Mouse (Mus musculus) forebrain, embryonic 16.5 days (tissue): ENCODE measurements at regions not wholly inside any gene's neighbourhood (a gene's known extent, or its start where the extent isn't known, plus 50 kb on each side); places are given as distances from the start of the nearest gene placed in this dataset.

ENCODE experiments used
- ATAC-seq: fragments of 200-750 bp; cut with Nextera tagmentation; 2 replicates; pipeline ENCODE4 v1.8.0; 2017; ENCODE audit warnings: mild to moderate bottlenecking, moderate library complexity
- H3K27ac ChIP-seq: fragments of 300-500 bp; sonication (generic); 2 replicates; pipeline ENCODE4 v1.5.1; 2014; ENCODE audit warnings: low read length, control low read depth
- H3K27me3 ChIP-seq: fragments of 300-500 bp; sonication (generic); replicated peaks from 2 replicates; pipeline ENCODE4 v1.6.1; 2014; ENCODE audit warnings: low read length; ENCODE audit not compliant: control insufficient read depth, insufficient read depth
- H3K36me3 ChIP-seq: fragments of 300-500 bp; sonication (generic); 2 replicates; pipeline ENCODE4 v1.6.1; 2014; ENCODE audit not compliant: control insufficient read depth, insufficient read depth
- H3K4me1 ChIP-seq: fragments of 300-500 bp; sonication (generic); replicated peaks from 2 replicates; pipeline ENCODE4 v1.6.1; 2014; ENCODE audit warnings: low read length; ENCODE audit not compliant: control insufficient read depth, insufficient read depth
- H3K4me2 ChIP-seq: fragments of 300-500 bp; sonication (generic); 2 replicates; pipeline ENCODE4 v1.6.1; 2014; ENCODE audit warnings: mild to moderate bottlenecking, low read length, control low read depth
- H3K4me3 ChIP-seq: fragments of 300-500 bp; sonication (generic); replicated peaks from 2 replicates; pipeline ENCODE4 v1.5.1; 2014; ENCODE audit warnings: mild to moderate bottlenecking, low read length, control low read depth
- H3K9ac ChIP-seq: fragments of 300-500 bp; sonication (generic); replicated peaks from 2 replicates; pipeline ENCODE4 v1.6.1; 2014; ENCODE audit warnings: low read depth, low read length, control low read depth
- H3K9me3 ChIP-seq: fragments of 300-500 bp; sonication (generic); 2 replicates; pipeline ENCODE4 v1.6.1; 2016; ENCODE audit warnings: low read length; ENCODE audit not compliant: control insufficient read depth
- WGBS: fragments of 180-500 bp; shearing (Covaris S2); extraction: QIAGEN DNeasy Blood & Tissue Kit; methylation state at CpG from one replicate; pipeline ENCODE4 v1.1.7; 2014; 5-methylcytosine and 5-hydroxymethylcytosine counted together

DNA sequence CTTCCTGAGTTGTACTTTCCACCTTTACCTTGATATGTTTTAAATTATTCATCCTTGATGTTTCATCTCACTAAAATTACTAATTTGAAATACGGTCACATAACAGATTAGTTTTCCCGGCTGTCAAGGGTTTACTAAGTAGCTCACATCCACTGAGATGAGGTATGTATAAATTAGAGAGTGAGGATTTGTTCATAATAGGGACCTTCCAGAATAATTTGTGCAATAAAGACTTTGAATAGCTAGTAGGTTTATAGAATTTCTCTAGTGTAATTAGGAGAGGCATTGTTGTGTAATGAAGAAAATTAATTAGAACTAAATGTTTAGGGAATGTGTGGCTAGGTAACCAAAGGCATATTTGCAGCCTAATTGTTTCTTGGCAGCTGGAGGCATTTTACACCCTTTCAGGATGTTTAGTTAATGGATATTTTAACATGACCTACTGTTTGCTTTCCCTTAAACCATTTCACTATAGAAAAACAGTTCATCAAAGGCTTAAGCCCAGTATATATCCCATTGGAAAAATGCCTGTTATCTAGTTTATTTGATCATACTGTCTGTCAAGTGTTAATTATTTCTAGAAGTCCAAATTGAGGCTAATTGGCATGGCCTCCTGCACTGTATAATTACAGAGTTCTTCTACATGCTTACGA lies 70.8 kb downstream of the Mat2b start:
- ATAC-seq: peak; percentile 88

DNA sequence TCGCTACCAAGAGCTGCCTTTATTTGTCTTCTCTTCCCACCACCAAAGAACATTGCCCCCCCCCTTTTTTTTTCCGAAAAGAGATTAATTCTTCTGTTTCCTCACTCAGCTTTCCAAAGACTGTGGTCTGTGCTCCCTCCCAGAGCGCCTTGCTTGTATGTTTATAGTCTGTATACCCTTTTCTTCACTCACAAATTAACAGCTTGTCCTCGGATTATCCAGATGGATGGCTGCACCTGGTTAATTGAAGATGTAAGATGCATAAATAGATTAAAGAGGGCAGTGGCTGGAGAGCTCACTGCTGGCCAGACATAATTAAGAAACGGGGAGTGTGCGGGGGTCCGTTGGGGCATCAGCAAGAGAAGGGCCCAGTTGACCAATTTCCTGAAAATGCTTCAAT lies 75.0 kb downstream of the Mat2b start:
- WGBS: 12% methylated on average over 7 of the region's 7 CpGs
- no peak overlapping the region for H3K4me2 ChIP-seq
- no peaks in the 10 kb centered on the region for H3K9me3 ChIP-seq
- no peak overlapping the region for H3K27ac ChIP-seq
- H3K27me3 ChIP-seq: peaks cover 3% of the 10 kb centered on the region; the same call in 1 of the 2 replicates
- H3K36me3 ChIP-seq: no peaks in the 10 kb centered on the region
- no peak for ATAC-seq
- 0 out of 2 replicates have a peak, but pooled peaks cover 2% of the 10 kb centered on the region for H3K4me1 ChIP-seq
- no peak overlapping the region for H3K4me3 ChIP-seq
- H3K9ac ChIP-seq: no peak overlapping the region

More for the DNA sequence above, 70.8 kb downstream of the Mat2b start:
- no peaks in the 10 kb centered on the region for H3K9me3 ChIP-seq
- H3K4me2 ChIP-seq: no peak overlapping the region
- H3K4me3 ChIP-seq: no peak overlapping the region
- WGBS: 17% methylated on average over 3 of the region's 3 CpGs
- H3K4me1 ChIP-seq: 0 out of 2 replicates have a peak, but pooled peaks cover 2% of the 10 kb centered on the region
- no peaks in the 10 kb centered on the region for H3K36me3 ChIP-seq
- no peak overlapping the region for H3K9ac ChIP-seq
- H3K27me3 ChIP-seq: no peaks in the 10 kb centered on the region
- H3K27ac ChIP-seq: no peak overlapping the region

DNA sequence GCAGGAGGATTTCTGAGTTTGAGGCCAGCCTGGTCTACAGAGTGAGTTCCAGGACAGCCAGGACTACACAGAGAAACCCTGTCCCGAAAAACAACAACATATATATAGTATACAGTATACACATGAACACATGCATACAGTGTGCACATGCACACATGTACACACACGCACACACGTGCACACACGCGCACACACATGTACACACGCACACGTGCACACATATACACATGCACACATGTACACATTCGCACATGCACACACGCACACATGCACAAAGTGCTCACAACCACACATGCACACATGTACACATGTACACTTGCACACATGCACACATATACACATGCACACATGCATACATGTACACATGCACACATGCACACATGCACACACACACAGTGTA lies 92.0 kb downstream of the Mat2b start:
- Histone ChIP-seq H3K4me2 (no peak overlapping the region), H3K27ac (no peak overlapping the region), H3K9ac (no peak overlapping the region), H3K9me3 (no peaks in the 10 kb centered on the region), H3K27me3 (no peaks in the 10 kb centered on the region), H3K36me3 (no peaks in the 10 kb centered on the region), H3K4me3 (no peak overlapping the region), H3K4me1 (peaks cover 12% of the 10 kb centered on the region)
- 98% methylated on average over 9 of the region's 9 CpGs for WGBS
- ATAC-seq: no peak

DNA sequence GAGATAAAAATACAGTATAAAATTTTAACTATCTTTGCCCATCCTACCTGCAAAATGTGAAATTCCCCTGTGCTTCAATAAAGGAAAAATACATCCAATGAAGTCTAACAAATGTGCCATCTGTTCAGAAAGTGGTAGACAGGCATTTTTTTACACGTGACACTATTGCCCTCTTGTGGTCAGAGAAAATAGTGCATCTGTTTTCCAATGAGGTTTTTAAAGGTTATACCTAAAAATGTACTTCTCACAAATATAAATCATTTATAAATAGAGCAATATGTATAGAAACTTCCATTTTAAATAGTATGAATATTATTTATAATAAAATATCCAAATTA lies 93.5 kb downstream of the Mat2b start:
- Histone ChIP-seq H3K4me3 (no peak overlapping the region), H3K9me3 (no peaks in the 10 kb centered on the region), H3K27me3 (no peaks in the 10 kb centered on the region), H3K4me2 (no peak overlapping the region), H3K27ac (no peak overlapping the region), H3K9ac (no peak overlapping the region), H3K36me3 (no peaks in the 10 kb centered on the region), H3K4me1 (peaks cover 12% of the 10 kb centered on the region)
- 0% methylated on average over 1 of the region's 1 CpGs for WGBS
- ATAC-seq: peak; percentile 56

DNA sequence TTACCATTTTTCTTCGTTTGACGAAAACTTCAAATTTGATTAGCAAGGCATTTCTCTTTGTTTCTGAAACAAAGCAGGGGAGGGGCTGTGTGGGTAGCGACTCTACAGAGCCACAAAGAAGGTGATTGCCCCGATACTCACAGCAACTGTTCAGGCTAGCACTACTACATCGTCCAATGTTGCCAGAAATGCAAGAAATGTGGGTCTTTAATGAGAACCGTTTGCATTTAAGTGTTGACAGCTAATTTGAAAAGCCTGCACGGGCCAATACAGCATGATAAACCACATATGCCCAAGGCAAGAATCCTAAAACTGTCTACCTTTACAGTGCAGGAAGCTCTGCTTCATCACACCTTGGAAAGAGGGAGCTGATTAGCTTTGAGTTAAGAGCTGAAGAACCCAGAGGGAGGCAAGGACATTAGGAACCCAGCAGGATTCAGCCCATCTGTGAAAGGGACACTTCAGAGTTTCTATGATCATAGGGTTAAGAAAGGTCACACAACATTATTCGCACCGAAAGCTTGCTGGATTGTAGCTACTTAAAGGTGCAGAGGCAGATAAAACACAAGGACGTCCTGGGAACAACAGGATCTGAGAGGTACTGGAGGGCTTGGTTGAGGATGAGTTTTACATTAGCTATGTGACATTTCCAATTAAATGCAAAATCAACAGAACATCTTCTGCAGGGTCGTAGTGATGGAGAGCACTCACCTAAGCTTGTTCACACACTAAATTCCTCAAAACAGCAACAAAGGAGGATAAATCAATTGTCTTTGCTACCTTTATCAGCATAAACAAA lies 94.0 kb downstream of the Mat2b start:
- Histone ChIP-seq H3K4me3 (no peak overlapping the region), H3K4me1 (peaks cover 12% of the 10 kb centered on the region), H3K27me3 (no peaks in the 10 kb centered on the region), H3K27ac (peak overlapping the region; percentile 21), H3K4me2 (peak overlapping the region; percentile 4; the same call in 1 of the 2 replicates), H3K9ac (no peak overlapping the region), H3K36me3 (no peaks in the 10 kb centered on the region), H3K9me3 (no peaks in the 10 kb centered on the region)
- 15% methylated on average over 11 of the region's 11 CpGs for WGBS
- ATAC-seq: peak; percentile 85

DNA sequence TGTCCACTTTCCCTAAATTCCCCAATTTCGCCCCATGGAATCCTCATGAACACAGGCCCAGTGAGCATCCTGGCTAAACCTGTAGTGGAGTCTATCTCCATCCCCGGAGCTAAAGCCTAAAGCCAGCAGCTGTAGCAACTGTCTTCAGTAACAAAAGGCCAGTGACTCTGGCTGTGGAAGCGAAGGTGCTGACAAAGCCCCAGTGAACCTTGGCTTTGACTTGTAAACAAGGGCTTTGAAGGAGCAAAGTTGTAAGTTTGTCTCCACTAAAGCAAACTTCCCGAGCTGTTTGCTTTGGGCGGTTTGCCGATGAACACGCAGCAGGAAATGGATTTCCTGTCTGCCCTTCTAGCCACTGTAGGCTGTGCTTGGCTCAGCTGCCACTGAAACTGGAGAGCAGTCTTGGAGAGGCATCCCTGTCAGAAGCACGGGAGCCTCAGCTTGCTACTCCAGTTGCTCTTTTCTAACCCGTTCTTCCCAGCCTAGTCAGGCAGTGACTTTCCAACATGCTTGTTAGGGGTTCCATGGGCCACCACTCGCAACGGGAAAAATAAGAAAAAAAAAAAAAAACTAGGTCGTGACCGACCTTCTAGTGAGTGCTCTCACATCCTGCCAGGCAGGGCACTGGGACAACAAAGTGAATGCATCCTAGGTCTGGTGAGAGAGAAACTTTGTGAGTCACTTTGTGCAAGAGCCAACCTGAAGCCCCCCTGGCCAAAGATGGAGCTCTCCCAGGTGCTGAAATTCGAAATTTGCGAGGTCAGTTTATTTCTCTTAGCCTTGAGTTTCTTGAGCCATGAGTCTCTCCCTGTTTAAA lies 94.8 kb downstream of the Mat2b start:
- Histone ChIP-seq H3K4me3 (no peak overlapping the region), H3K4me1 (peaks cover 12% of the 10 kb centered on the region), H3K9me3 (no peaks in the 10 kb centered on the region), H3K36me3 (no peaks in the 10 kb centered on the region), H3K4me2 (peak overlapping the region; percentile 4; the same call in 1 of the 2 replicates), H3K9ac (no peak overlapping the region), H3K27me3 (no peaks in the 10 kb centered on the region), H3K27ac (no peak overlapping the region)
- peak; percentile 41 for ATAC-seq
- WGBS: 11% methylated on average over 15 of the region's 15 CpGs

DNA sequence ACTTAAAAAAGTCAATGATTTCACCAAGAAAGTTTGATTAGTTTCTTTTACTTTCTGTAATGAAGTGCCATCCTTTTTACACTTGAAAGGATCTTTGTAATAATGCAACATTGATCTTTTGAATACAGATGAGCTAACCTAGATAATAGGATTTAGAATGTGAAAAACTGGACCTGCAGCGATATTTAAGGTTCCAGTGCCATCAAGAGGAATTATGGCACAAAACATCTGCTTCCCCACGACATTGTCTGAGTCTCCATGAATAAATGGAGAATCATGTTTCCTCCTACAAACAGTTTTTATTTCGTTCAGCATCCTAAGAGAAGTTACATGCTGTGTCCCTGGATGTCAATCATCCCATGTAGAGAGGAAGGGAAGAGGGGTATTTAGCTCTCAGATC lies 98.7 kb downstream of the Mat2b start:
- ATAC-seq: no peak
- H3K4me3 ChIP-seq: no peak overlapping the region
- peaks cover 15% of the 10 kb centered on the region for H3K4me1 ChIP-seq
- H3K9me3 ChIP-seq: no peaks in the 10 kb centered on the region
- no peaks in the 10 kb centered on the region for H3K27me3 ChIP-seq
- no peak overlapping the region for H3K4me2 ChIP-seq
- no peaks in the 10 kb centered on the region for H3K36me3 ChIP-seq
- WGBS: 31% methylated on average over 3 of the region's 3 CpGs
- no peak overlapping the region for H3K27ac ChIP-seq
- no peak overlapping the region for H3K9ac ChIP-seq

DNA sequence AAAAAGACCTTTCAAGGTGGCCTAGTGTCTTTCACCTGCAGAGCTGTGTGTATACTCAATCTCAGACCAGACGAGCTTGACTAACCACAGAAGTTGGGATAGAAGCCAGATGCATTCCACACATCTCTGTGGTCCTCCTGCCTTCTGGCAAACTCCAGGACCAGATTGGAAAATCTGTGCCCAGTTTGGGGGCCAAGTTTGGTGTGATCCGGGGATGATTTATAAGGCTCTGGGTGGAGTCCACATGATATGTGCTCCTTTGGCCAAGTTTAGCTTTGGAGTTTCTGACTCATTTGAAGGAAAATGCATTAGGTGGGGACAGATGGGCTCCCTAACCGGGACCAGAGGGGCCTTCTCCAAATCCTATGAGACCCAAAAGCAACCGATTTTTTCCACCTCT lies 102.9 kb downstream of the Mat2b start:
- Histone ChIP-seq H3K9ac (no peak overlapping the region), H3K9me3 (no peaks in the 10 kb centered on the region), H3K4me2 (no peak overlapping the region), H3K36me3 (no peaks in the 10 kb centered on the region), H3K4me3 (no peak overlapping the region), H3K4me1 (peaks cover 3% of the 10 kb centered on the region; the same call in 1 of the 2 replicates), H3K27ac (no peak overlapping the region), H3K27me3 (no peaks in the 10 kb centered on the region)
- 65% methylated on average over 4 of the region's 4 CpGs for WGBS
- no peak for ATAC-seq

DNA sequence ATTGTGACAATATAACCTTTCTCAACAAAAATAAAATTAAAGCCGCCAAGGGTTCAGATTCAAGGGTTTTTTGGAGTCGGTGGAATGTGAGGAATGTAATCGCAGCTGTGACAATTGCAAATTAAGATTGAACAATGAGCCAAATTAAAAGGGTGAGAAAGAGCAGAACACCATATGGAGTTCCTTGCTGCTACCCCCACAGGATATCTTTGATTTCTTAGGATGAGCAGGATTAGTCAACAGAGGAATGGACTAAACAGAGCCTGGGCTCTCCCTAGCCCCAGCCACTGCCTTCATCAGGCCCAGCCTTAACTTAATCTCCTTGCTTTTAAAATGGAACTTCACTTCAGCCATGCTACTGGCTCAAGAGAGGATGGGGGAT lies 121.3 kb downstream of the Mat2b start:
- WGBS: 0% methylated on average over 3 of the region's 3 CpGs

More for the DNA sequence above, 121.3 kb downstream of the Mat2b start:
- H3K4me1 ChIP-seq: peaks cover 13% of the 10 kb centered on the region
- no peaks in the 10 kb centered on the region for H3K36me3 ChIP-seq
- no peaks in the 10 kb centered on the region for H3K9me3 ChIP-seq
- H3K4me3 ChIP-seq: no peak overlapping the region
- H3K9ac ChIP-seq: no peak overlapping the region
- peak overlapping the region; percentile 5; the same call in 1 of the 2 replicates for H3K27ac ChIP-seq
- ATAC-seq: peak; percentile 66
- no peak overlapping the region for H3K4me2 ChIP-seq
- H3K27me3 ChIP-seq: no peaks in the 10 kb centered on the region
